Mouse (Mus musculus): ENCODE measurements around the gene Map3k14.

- TF ChIP-seq CTCF (IDR thresholded peaks at IDR 0.05; ENCODE audit: insufficient read depth, low read depth, low read length) (no peak), POLR2A (IDR thresholded peaks at IDR 0.05; ENCODE audit: insufficient read depth, low read depth, low read length) (no peak)
Measured at GRCm38 (mm10) chr11:103171703-103172391, 95.4 kb downstream of the Map3k14 start.

Measured in olfactory bulb, adult 2 months (tissue).